Mouse (Mus musculus) cerebellum, adult 9-11 months (tissue): ENCODE results near the gene Gin1.
A peak's percentile ranks its signal among the peaks of the same experiment; 100 is the strongest.

Experiments used
- DNase-seq: peaks from one replicate; pipeline ENCODE4 v3.0.0; 2022

Gene Gin1

DNA sequence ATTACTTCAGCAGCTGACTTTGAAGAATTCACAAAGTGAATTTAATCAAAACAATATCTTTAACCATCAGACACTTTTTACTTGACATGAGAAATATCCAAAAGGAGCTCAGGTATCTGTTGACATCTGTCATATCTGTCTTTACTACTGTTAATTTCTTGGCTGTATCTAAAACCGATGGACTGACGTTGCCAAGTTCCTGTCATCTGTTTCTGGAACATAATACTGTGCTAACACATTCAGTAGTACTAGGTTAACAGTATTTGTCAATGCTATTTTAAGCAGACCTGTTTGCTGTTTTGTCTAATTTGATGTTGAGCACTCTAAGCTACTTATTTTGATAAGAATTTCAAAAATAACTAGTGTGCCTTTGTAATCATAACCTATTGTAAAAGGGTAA, 18.5 kb downstream of the Gin1 start:
- no peak for DNase-seq

DNA sequence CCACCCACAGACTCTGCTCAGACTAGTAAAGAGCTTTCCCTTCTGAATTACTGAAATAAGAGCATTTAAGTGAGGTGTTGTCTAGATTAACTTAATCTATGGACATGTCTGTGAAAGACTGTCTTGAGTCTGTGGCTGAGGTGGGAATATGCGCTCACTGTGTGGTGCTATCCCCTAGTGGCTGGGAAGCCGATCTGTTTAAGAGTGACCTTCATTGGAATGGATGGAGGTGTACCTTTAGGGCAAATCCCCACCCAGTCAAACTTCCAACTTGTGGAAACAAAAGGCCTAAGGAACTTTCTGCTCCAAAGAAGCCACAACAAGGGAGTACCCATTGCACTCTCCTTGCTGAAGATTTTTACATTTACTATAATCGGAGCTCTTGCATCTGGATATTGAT, 24.1 kb downstream of the Gin1 start:
- DNase-seq, result no peak

DNA sequence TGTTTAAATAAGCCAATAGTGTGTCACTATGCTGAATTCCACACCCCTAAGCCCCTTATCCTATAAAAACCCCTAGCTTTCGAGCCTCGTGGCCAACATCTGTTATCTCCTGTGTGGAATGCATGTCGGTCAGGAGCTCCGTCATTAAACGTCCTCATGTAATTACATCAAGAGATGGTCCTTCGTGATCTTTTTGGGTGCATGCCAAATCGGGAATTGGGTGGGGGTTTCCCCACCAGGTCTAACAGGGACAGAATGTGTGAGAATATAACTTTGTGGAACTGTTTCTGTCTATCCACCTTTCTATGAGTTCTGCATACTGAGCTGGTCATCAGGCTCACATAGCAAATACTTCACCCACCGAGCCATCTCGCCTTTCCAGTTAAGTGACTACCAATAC, 26.0 kb downstream of the Gin1 start:
- DNase-seq, result no peak

GRCm38 (mm10) chr1:97802207-97802902, 32.4 kb downstream of the Gin1 start:
- DNase-seq, result no peak

DNA sequence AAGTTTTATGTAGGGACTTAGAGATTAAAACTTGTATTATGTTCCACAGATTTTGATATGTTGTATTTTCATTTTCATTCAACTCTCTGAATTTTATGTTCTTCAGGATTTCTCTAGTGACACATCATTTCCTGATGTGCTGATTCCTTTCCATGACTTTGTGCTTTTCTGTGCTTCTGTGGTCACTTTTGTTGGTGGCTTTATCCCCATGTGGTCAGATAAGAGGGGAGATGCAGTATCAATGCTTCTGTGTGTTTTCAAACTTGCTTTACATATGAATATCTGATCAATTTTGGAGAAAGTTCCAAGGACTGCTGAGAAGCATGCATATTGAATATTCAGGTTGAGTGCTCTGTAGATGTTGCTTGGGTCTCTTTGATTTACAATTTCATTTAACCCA, 34.5 kb downstream of the Gin1 start:
- no peak for DNase-seq

DNA sequence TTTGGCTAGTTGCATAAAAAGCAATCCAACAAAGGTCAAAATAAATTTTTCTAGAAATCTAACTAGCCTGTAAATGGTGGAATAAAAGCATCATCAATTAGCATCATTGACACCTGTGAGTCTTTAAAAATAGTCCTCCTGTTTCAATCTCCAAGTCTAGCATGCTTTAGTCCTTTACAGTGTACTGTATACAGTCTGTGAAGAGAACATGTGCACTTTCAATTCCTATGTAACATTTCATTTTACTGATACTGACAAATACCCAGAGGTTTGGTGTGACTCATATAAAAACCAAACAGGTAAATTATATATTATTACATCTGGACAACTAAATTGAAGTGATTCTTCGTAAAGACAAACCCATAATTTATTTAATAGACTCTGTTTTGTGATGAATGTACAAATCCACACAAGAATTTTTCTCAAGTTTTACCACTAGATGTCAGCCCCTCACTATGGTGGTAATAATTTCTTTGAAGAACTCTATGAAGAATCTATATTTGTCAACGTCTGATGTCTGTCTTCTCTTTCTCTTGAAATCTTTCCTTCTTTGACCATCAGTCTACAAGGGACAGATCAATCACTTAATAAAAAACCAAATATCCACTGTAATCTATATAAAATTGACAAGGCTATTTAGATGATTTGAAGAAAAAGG, 39.4 kb downstream of the Gin1 start:
- no peak for DNase-seq

GRCm38 (mm10) chr1:97821282-97821681, 51.3 kb downstream of the Gin1 start:
- DNase-seq, result no peak

DNA sequence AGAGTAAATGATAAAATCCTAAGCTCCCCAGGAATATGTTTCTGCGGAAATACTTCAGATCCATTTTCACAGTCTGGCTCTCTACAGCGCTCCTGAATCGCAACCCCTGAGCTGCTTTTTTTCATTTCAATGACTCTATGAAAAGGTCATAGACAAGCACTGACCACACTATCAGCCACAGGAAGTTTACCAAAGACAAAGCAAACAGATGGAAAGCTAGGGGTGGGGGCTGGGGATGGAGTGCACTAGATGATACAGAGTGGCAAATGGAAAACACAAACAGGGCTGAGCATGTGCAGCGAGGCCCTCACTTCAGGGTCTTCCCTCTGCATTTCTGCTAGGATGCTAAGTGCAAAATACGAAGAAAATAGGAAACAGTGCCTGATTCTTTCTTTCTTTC, 52.2 kb downstream of the Gin1 start:
- DNase-seq, result no peak

GRCm38 (mm10) chr1:97822904-97823303, 52.9 kb downstream of the Gin1 start:
- DNase-seq, result no peak

- no peak for DNase-seq
These were observed 57.6 kb downstream of the Gin1 start for GRCm38 (mm10) chr1:97827566-97827965.

DNA sequence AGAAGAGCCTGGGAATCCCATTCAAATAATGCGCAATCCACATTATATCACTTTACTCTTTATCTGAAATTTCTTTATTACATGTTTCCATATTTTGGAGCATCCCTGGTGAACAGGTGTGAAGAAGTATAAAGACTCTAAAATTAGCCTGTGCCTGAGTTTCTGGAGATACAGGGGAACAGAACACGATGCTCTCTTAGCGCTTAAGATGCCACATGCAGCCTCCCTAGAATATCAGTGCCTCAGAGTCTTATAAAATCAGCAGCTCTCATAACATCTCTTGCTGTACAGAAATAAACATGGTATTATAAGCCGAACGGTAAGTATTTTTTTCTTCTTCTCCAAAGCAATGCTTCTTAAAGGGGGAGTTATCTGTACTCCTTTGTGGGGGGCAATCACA, 58.1 kb downstream of the Gin1 start:
- no peak for DNase-seq

- peak; percentile 7 for DNase-seq
These were observed 63.7 kb downstream of the Gin1 start for GRCm38 (mm10) chr1:97833466-97834353.

- no peak for DNase-seq
These were observed 64.4 kb downstream of the Gin1 start for GRCm38 (mm10) chr1:97834354-97834822.
